Mouse (Mus musculus) intestine, embryonic 16.5 days (tissue): ENCODE measurements around the gene Msrb1. TPM values are rescaled to one million over a fixed set of nuclear protein-coding genes. Genes with fewer than 3 reads are reported as not detected.

ENCODE experiments used
- ATAC-seq: fragments of 200-750 bp; cut with Nextera tagmentation; 2 replicates; pipeline ENCODE4 v1.8.0; 2017; ENCODE audit warnings: moderate TSS enrichment, moderate library complexity
- H3K27ac ChIP-seq: fragments of 300-500 bp; sonication (generic); 2 replicates; pipeline ENCODE4 v1.5.1; 2014; ENCODE audit warnings: mild to moderate bottlenecking, low read length
- H3K27me3 ChIP-seq: fragments of 300-500 bp; sonication (generic); replicated peaks from 2 replicates; pipeline ENCODE4 v1.6.1; 2014; ENCODE audit warnings: low read length, control low read depth, mixed read lengths; ENCODE audit not compliant: control insufficient read depth, insufficient read depth
- H3K36me3 ChIP-seq: fragments of 300-500 bp; sonication (generic); 2 replicates; pipeline ENCODE4 v1.6.1; 2014; ENCODE audit warnings: low read length, control low read depth; ENCODE audit not compliant: control insufficient read depth, insufficient read depth
- H3K4me1 ChIP-seq: fragments of 300-500 bp; sonication (generic); 2 replicates; pipeline ENCODE4 v1.6.1; 2014; ENCODE audit warnings: low read length, control low read depth, mixed read lengths; ENCODE audit not compliant: control insufficient read depth, insufficient read depth
- H3K4me2 ChIP-seq: fragments of 300-500 bp; sonication (generic); 2 replicates; pipeline ENCODE4 v1.6.1; 2014; ENCODE audit warnings: low read depth, low read length, control low read depth
- H3K4me3 ChIP-seq: fragments of 300-500 bp; sonication (generic); 2 replicates; pipeline ENCODE4 v1.5.1; 2014; ENCODE audit warnings: mild to moderate bottlenecking, low read length
- H3K9ac ChIP-seq: fragments of 300-500 bp; sonication (generic); 2 replicates; pipeline ENCODE4 v1.6.1; 2014; ENCODE audit warnings: low read depth, low read length
- H3K9me3 ChIP-seq: fragments of 300-500 bp; sonication (generic); 2 replicates; pipeline ENCODE4 v1.6.1; 2016; ENCODE audit warnings: low read length, control low read depth; ENCODE audit not compliant: control insufficient read depth
- WGBS: fragments of 180-500 bp; shearing (Covaris S2); extraction: QIAGEN DNeasy Blood & Tissue Kit; methylation state at CpG from one replicate; pipeline ENCODE4 v1.1.7; 2014; 5-methylcytosine and 5-hydroxymethylcytosine counted together
- polyA plus RNA-seq: library from polyadenylated mRNA; unstranded; fragments of >200 nt; fragmentation: Nextera tagmentation; extraction: Ambion mirVana; gene quantifications from 2 replicates; pipeline ENCODE4 v1.2.1, GENCODE M21; 2015

The Msrb1 gene
- polyA plus RNA-seq = 28.8 and 32.8 TPM in 2 replicates

DNA sequence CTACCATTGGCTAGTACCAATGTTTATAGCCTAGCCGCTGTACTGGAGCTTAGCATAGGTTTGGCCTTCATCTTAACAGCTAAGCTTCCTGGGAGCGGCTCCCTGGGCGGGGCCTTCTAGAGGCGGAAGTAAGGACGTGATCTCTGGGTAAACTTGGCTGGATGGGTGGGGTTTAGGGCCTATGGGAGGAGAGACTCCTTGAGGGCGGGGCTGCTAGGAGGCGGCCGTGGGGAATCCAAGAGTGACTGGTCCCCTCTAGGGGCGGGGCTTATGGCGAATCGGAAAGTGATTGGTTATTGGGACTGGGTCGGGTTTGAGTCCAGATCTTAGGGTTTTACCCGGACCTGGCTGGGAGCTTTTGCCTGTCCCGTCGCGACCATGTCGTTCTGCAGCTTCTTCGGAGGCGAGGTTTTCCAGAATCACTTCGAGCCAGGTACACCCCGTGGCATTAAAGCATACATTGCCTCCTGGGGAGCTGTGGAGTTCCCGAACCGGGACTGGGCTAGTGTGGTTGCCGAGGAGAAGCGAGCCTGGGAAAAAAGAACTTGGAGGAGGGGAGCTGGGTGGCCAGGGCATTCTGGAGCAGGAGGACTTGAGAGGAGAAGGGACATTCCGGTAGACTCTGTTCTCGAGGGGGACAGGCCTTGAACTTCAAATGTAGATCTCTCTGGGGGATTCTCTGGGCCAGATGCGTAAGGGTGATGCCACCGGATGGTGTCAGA lies at the start of gene Msrb1:
Gene Msrb1, plus strand, starts transcription at position 313 of the 722 bp plus-strand sequence.
- peak; percentile 97 for ATAC-seq
- WGBS = under 1% methylated on average over 29 of the region's 29 CpGs
- H3K36me3 ChIP-seq = no peaks in the 10 kb centered on the region
- peak within 1 kb of the TSS; percentile 81 for H3K9ac ChIP-seq
- no peaks in the 10 kb centered on the region for H3K9me3 ChIP-seq
- peaks cover 18% of the 10 kb centered on the region for H3K4me1 ChIP-seq
- H3K4me3 ChIP-seq = peak within 1 kb of the TSS; percentile 71
- H3K27ac ChIP-seq = peak within 1 kb of the TSS; percentile 83
- H3K27me3 ChIP-seq = no peaks in the 10 kb centered on the region
- peak within 1 kb of the TSS; percentile 91 for H3K4me2 ChIP-seq

DNA sequence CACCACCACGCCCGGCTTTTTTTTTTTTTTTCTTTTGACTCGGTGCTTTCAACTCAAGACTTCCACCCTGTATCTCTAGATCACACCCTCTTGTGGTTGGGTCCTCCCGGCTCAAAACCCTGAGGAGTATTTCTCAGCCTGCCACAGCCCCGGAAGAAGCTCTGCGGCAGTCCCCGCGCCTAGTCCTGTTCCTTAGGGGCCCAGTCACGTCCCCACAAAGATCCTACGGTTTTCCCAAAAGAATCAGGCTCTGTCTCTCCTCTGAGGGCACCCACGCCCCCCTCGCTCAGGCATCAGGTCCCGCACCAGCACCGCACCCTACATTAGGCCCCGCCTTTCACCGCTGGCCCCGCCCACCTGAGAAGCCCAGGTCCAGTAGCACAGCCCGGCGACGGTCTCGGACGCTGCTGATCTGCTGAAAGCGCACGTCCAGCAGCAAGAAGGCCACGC lies 49.3 kb upstream of the Msrb1 start:
- ATAC-seq = peak; percentile 73
- H3K27ac ChIP-seq = no peak overlapping the region
- H3K9me3 ChIP-seq = no peaks in the 10 kb centered on the region
- peak overlapping the region; percentile 37 for H3K4me3 ChIP-seq
- 3% methylated on average over 25 of the region's 25 CpGs for WGBS
- peaks cover 33% of the 10 kb centered on the region for H3K27me3 ChIP-seq
- peak overlapping the region; percentile 51 for H3K4me2 ChIP-seq
- H3K9ac ChIP-seq = peak overlapping the region; percentile 56
- peaks cover 12% of the 10 kb centered on the region for H3K4me1 ChIP-seq
- H3K36me3 ChIP-seq = peaks cover 4% of the 10 kb centered on the region

DNA sequence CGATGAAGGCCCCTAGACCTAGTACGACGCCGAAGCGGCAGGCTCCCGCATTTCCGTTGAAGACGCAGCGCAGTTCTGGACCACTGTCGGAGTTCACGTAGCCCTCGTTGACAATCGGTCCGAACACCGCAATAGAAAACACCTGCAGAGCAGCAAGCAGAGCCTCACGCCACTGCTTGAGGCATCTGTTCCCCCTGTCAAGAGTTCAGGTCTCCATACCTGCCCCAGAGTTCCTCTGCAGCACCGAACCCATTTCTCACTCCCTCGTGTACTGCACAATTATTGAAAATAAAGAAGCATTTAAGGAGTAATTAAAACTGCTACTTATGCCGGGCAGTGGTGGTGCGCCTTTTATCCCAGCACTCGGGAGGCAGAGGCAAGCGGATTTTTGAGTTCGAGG lies 48.8 kb upstream of the Msrb1 start:
- Histone ChIP-seq H3K4me3 (peak overlapping the region; percentile 37), H3K4me1 (peaks cover 12% of the 10 kb centered on the region), H3K4me2 (peak overlapping the region; percentile 51), H3K27me3 (peaks cover 33% of the 10 kb centered on the region), H3K9me3 (no peaks in the 10 kb centered on the region), H3K9ac (peak overlapping the region; percentile 56), H3K36me3 (0 out of 2 replicates have a peak, but pooled peaks cover 4% of the 10 kb centered on the region), H3K27ac (no peak overlapping the region)
- ATAC-seq = peak; percentile 41
- WGBS = 19% methylated on average over 23 of the region's 23 CpGs

DNA sequence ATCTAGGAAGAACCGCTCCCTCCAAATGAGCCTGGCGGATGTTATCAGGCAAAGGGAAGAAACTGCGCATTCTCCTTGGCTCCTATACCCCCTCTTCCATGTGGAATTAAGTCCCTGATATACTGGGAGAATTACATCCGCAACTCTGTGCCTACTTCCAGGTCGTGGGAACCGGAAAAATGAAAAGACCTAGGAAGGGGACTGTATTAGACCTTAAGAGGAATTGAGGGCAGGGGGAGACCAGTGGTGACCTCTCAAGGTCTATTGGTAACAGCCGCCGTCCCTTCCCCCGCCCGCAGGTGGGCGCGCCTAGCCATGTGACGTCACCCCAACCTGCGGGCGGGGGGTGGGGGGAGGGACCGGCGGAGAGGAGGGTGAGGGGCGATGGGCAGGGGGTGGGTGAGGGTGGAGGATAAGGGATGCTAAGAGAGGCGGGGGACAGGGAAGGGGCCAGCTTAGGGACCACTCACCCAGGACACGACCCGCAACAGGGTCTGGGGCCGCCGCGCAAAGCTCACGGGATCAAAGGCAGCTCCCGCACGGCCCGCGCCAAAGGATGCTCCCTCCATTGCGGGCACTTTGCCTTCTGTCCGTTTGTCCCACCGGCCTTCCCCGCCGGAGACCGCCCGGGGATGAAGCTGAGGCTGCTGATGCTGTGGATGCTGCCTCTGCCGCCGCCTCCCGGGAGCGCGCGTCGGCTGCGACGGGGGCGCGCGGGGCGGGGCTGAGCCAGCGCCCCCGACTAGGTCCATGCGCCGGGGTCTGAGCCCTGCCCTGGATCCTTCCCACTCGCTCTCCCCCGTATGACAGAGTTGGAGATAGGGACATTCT lies 47.0 kb upstream of the Msrb1 start, which contains the start of gene Syngr3:
Gene Syngr3, minus strand, starts transcription at position 705 of the 831 bp plus-strand sequence.
- H3K27me3 ChIP-seq = peaks cover 33% of the 10 kb centered on the region
- H3K4me3 ChIP-seq = peak within 1 kb of the TSS; percentile 50
- peak within 1 kb of the TSS; percentile 81 for H3K4me2 ChIP-seq
- 2% methylated on average over 55 of the region's 55 CpGs for WGBS
- H3K36me3 ChIP-seq = peaks cover 5% of the 10 kb centered on the region; the same call in 1 of the 2 replicates
- H3K9me3 ChIP-seq = no peaks in the 10 kb centered on the region
- peak within 1 kb of the TSS; percentile 53 for H3K9ac ChIP-seq
- ATAC-seq = no peak
- no peak within 1 kb of the TSS for H3K27ac ChIP-seq
- H3K4me1 ChIP-seq = peaks cover 12% of the 10 kb centered on the region

DNA sequence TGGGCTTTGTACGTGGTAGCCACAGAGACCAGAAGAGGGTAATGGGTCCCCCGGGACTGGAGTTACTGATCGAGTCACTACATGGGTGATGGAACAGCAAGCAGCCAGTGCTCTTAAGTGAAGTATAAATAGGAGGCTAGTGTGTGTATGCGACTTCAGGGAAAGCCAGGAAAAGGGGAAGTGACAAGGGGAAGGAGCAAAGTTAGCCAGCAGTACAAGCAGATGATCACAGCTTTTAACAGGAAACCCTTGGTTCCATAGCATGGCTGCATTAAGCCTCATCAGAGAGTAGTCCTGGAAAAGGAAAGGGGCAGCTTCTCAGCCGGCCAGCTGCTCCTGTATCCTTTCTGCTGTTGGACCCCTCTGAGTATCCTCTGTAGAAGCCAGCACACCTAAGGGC lies 44.1 kb upstream of the Msrb1 start:
- peaks cover 25% of the 10 kb centered on the region for H3K4me1 ChIP-seq
- 87% methylated on average over 5 of the region's 5 CpGs for WGBS
- no peak overlapping the region for H3K9ac ChIP-seq
- no peak overlapping the region for H3K27ac ChIP-seq
- H3K36me3 ChIP-seq = peaks cover 5% of the 10 kb centered on the region; the same call in 1 of the 2 replicates
- no peaks in the 10 kb centered on the region for H3K9me3 ChIP-seq
- no peak overlapping the region for H3K4me3 ChIP-seq
- peaks cover 30% of the 10 kb centered on the region for H3K27me3 ChIP-seq
- no peak for ATAC-seq
- H3K4me2 ChIP-seq = no peak overlapping the region

DNA sequence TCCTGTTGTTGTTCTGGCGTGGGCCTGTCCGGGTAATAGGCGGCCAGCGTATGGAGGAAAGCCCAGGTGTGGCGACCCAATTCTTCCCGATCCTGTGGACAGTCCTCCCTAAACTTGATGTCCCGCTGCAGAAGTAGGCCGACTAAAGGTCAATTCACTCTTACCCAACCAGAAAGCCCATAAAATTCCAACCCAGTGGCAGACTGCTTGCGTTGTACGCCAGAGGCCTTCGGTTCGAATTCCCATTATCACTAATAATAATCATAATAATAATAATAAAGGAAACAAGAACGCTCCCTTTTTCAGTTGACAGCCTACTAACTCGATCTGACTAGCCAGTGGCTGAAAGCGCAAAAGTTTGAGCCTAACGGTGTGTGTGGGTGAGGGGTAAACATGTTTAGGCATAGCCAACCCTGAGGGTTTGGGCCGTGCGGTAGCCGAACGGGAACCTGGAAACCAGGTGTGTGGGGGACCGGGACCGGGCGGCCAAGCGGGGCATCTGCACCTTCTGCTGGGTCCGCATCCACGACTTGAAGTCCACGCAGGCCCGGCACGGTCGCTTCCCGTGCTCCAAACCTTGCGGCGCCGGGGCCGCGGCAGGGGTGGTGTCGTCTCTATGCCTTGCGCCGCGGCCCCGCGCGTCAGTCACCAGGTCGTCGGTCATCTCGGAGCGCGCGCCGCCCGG lies 41.0 kb upstream of the Msrb1 start:
- 5% methylated on average over 49 of the region's 51 CpGs for WGBS
- H3K4me2 ChIP-seq = peak overlapping the region; percentile 68
- H3K4me3 ChIP-seq = peak overlapping the region; percentile 84
- H3K27ac ChIP-seq = peak overlapping the region; percentile 90
- peaks cover 23% of the 10 kb centered on the region for H3K4me1 ChIP-seq
- H3K36me3 ChIP-seq = peaks cover 8% of the 10 kb centered on the region; the same call in 1 of the 2 replicates
- H3K9me3 ChIP-seq = no peaks in the 10 kb centered on the region
- peak; percentile 14 for ATAC-seq
- H3K9ac ChIP-seq = peak overlapping the region; percentile 90
- peaks cover 2% of the 10 kb centered on the region for H3K27me3 ChIP-seq

DNA sequence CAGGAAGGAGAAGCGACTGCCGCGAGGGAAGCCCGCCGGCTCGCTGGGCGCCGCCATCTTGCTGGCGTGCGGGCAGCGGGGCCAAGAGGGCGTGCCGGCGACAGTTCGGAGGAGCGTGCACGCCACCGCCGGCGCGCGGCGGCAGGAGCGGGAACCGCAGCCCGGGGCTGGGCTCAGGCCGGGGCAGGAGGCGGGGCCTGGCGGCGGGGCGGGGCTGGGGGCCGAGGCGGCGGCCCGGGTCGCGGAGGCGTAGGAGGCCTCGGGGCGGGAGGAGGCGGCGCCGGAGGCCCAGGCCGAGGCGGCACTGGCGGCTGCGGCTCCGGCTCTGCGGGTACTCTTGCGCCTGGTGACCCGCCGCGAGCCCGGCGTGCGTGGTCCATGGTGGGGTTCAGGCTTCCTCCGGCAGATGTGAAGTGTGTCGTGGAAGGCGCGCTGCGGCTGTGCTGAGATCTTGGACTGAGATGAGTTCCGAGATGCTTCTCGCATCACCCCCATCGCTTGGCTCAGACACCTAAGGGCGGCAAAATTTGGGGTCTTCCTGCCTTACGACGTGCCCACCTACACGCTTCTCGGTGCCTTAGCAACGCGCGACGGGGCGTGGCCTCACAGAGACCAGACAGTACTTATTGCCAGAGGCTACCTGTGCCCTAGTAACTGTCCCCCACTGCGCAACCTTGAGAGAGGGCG lies 40.3 kb upstream of the Msrb1 start, which contains the start of the genes Gfer and Noxo1:
Gene Gfer, minus strand, starts transcription at position 146 of the 687 bp plus-strand sequence.
Gene Noxo1, plus strand, starts transcription at position 224 of the 687 bp plus-strand sequence.
- WGBS = under 1% methylated on average over 73 of the region's 76 CpGs

DNA sequence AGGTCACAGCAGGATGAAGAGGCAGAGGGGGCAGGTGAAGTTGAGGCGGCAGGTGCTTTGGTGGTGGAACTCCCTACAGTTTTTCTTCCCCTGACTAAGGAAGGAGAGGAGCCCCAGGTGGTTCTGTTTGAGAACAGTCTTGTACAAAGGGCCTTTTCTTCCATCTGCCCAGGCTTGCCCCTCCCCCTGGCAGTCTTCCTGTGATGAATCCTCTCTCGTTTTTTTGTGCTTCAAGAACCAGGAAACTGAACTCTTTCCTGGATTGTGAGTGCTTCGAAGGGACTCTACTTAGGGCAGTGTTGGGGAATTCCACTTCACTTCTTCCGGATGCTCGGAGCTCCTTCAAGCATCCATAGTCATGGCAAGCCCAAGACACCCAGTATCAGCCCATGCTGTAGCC lies 38.5 kb upstream of the Msrb1 start:
- peak overlapping the region; percentile 38 for H3K9ac ChIP-seq
- no peaks in the 10 kb centered on the region for H3K9me3 ChIP-seq
- 19% methylated on average over 5 of the region's 5 CpGs for WGBS
- 0 out of 2 replicates have a peak overlapping the region, but pooled peaks have one; percentile 21 for H3K4me3 ChIP-seq
- H3K4me1 ChIP-seq = peaks cover 23% of the 10 kb centered on the region
- H3K4me2 ChIP-seq = peak overlapping the region; percentile 21; the same call in 1 of the 2 replicates
- ATAC-seq = peak; percentile 17; the same call in 1 of the 2 replicates
- peak overlapping the region; percentile 90 for H3K27ac ChIP-seq
- H3K27me3 ChIP-seq = no peaks in the 10 kb centered on the region
- peaks cover 17% of the 10 kb centered on the region for H3K36me3 ChIP-seq

More for the DNA sequence above, 40.3 kb upstream of the Msrb1 start, which contains the start of the genes Gfer and Noxo1:
- Histone ChIP-seq H3K9me3 (no peaks in the 10 kb centered on the region), H3K27me3 (no peaks in the 10 kb centered on the region), H3K27ac (peak within 1 kb of the TSS; percentile 90), H3K4me1 (peaks cover 23% of the 10 kb centered on the region), H3K4me3 (peak within 1 kb of the TSS; percentile 84), H3K4me2 (peak within 1 kb of the TSS; percentile 68), H3K36me3 (peaks cover 10% of the 10 kb centered on the region), H3K9ac (peak within 1 kb of the TSS; percentile 90)
- peak; percentile 90 for ATAC-seq
